Mouse (Mus musculus): Measurements from ENCODE around the gene Bloc1s1.

DNA sequence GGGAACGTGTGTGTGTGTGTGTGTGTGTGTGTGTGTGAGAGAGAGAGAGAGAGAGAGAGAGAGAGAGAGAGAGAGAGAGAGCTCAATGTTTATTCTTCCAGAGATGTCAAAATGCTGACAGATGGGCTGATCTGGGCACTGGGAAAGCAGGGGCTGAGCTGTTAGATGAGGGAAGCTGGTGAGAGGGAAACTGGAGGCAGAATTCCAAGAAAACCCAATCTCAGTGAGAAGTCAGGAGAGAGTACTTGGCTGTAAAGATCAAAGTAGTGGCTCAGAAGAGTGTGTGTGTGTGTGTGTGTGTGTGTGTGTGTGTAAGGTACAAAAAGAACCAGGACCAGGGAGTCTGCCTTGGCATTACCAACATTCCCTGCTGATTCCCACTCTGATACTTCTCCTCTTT lies 26.3 kb downstream of the Bloc1s1 start:
- TF ChIP-seq CTCF (IDR thresholded peaks at IDR 0.05; ENCODE audit: low read depth, low read length) (no peak), POLR2A (IDR thresholded peaks at IDR 0.05; ENCODE audit: extremely low read depth, insufficient read depth, low read length) (no peak)
